Mouse (Mus musculus) duodenum, adult 2 months (tissue): Measurements from ENCODE around the gene Nptx1. TPM values are rescaled to one million over a fixed set of nuclear protein-coding genes. Genes with fewer than 3 reads are reported as not detected.

Experiments used
- polyA plus RNA-seq: library from polyadenylated mRNA; depleted of rRNA; stranded (reverse); fragments of >200 nt; gene quantifications from 2 replicates; pipeline ENCODE4 v1.2.3, GENCODE M21; 2012; ENCODE audit warnings: low replicate concordance; rRNA removed

Nptx1 gene
- 0.96 and 1.7 TPM in 2 replicates for polyA plus RNA-seq

DNA sequence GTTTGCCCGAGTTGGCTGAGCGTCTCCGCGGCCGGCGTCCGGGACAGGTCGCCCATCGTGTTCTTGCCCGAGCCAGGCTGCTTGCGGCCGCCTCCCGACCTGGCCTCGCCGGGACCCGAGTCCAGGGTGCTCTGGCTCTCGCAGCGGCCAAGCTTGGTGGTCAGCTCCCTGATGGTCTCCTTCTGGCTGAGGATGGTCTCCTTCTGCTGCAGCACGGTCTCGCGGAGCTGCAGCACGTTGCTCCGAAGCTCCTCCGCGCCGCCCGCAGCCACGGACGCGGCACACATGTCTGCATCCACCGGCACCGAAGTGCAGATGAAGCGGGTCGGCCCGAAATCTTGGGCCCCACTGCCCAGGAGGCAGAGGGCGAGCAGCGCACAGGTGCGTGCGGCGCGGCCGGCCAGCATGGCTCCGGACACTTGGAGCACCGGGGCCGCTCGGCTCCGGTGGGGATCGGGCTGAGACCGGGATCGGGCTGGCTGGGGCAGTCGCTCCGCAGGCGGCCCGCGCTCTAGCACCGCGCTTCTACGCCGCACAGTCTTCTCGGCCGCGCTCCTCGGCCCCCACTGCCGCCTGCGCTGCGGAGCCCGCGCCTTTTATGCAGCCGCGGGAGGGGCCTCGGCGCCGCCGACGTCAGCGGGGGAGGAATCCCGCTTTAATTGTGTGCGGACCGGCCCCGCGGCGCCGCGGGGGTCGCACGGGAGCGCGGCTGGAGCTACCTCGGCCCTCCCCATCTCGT, at the start of gene Nptx1:
Gene Nptx1, minus strand, starts transcription at position 571 of the 739 bp plus-strand sequence.

DNA sequence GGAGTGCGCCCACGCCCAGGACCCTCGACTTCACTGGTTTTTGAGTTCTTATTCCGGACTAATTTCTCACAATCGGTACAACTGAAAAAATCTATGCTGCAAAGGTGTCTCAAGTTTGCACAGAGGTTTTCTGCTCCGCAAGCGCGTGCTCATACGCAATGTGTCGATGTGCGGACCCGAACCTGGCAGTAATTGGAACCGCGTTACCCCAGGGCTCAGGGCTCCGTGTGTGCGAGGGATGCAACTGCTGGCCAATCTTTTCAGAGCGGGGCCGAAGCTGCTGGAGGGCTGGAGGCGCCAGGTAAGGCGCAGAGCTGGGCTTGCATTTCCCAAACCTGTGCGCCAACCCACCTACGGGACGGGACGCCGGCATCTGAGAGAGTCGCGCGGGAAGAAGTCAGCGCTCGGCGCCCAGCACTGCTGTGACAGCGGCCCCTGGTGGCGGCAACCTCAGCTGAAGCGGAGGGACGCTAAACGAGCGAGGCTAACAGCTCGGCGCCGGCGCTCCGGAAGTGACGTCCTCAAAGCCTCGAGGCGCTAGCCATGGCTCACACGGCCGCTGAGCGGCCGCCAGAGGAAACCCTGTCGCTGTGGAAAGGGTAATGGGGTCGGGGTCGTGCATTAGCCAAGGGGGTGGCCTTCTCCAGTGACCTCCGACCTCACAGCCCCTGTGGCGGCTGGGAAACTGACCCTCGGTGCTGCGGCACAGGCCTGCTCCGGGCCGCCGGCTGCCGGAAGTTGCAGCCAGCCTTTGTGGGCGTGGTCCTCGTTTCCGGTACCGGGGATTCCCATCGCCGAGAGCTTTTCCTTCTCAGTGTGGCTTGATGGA, 56.5 kb downstream of the Nptx1 start, which contains the start of gene Endov:
Gene Endov, plus strand, starts transcription at position 487 of the 829 bp plus-strand sequence.

Other genes with a start within 250 kb of the Nptx1 start
- 33.8 and 34.3 TPM in 2 replicates for gene Eif4a3, start 247.7 kb downstream of the Nptx1 start, polyA plus RNA-seq
- 3.8 and 5.5 TPM in 2 replicates for gene Card14, start 240.0 kb downstream of the Nptx1 start, polyA plus RNA-seq
- gene Sgsh, start 192.2 kb downstream of the Nptx1 start, polyA plus RNA-seq, result 13.0 and 22.7 TPM in 2 replicates
- 9.8 and 13.4 TPM in 2 replicates for gene Slc26a11, start 192.2 kb downstream of the Nptx1 start, polyA plus RNA-seq
- gene Rnf213, start 154.7 kb downstream of the Nptx1 start, polyA plus RNA-seq, result 7.4 and 9.7 TPM in 2 replicates
- gene Endov, start 56.4 kb downstream of the Nptx1 start, polyA plus RNA-seq, result 15.3 and 19.9 TPM in 2 replicates
- 20.5 and 24.1 TPM in 2 replicates for gene Rptor, start 55.2 kb upstream of the Nptx1 start, polyA plus RNA-seq